Mouse (Mus musculus) telencephalon, adult 2 months (tissue): ENCODE measurements around the gene Inha.

Experiments used
- DNase-seq: peaks from one replicate; pipeline ENCODE4 v3.0.0-alpha.2; 2011; ENCODE audit warnings: low read depth, low spot score

The Inha gene

DNA sequence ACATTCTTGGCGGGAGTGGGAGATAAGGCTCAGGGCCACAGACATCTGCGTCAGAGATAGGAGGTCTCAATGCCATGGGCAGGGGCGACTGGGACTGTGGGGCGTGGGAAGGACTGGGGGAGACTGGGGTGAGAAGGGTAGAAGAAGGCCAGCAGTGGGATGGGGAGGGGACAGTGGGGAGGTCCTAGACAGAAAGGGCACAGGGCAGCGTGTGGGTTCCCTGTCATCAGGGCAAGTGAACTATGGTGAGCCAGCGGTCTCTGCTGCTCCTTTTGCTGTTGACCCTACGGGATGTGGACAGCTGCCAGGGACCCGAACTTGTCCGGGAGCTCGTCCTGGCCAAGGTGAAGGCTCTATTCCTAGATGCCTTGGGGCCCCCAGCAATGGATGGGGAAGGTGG, at the start of gene Inha:
Gene Inha (plus strand): TSS at position 72 of the 400 bp plus-strand sequence.
- DNase-seq: no peak

DNA sequence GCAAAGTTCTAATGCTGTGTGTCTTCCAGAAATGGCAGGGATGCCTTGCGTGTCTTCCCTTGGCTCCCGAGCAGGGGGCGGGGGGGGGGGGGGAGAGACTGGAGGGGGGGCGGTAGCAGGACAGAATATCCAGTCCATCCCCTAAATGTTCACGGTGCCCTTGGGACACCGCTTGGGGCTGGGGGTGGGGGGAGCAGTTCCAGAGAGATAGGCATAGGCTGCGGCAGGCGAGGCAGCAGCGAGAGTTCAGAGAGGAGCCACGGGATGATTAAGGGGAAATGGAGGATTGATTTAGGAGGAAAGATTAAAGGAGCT, 49.2 kb upstream of the Inha start:
- DNase-seq: no peak

DNA sequence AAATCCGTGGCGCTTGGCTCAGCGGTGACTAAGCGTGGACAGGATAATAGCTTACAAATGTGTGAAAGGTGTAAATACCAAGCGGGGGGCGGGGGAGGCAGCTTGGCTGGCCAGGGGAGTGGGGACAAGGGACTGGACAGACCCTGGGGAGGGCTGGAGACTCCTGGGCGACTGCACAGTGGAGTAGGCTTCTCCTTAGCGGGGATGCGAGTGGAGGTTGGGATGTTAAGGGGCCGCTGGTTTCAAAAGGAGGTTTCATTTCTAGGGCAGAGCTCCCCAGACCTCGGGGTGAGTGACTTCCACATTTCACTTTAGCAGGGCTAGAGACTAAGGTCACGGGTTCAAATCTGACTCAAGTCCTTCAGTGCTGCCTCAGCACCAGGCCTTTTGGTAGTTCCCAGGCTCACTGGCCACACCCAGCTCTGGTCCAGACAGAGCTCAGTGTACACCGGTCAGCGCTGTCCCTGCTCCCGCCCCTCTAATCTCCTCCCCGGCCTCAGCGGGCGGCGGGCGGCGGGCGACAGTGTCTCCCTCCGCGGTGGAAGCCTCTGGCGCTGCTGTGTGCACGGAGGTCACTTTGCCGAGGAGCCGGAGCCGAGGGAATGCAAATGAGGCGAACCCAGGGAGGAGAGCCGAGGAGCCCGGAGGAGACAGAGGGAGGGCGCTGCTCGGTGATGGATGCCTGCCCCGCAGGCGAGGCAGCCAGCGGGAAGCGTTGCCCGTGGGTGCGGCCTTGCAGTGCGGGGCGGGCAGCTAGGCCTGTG, 48.7 kb upstream of the Inha start:
- DNase-seq: no peak

DNA sequence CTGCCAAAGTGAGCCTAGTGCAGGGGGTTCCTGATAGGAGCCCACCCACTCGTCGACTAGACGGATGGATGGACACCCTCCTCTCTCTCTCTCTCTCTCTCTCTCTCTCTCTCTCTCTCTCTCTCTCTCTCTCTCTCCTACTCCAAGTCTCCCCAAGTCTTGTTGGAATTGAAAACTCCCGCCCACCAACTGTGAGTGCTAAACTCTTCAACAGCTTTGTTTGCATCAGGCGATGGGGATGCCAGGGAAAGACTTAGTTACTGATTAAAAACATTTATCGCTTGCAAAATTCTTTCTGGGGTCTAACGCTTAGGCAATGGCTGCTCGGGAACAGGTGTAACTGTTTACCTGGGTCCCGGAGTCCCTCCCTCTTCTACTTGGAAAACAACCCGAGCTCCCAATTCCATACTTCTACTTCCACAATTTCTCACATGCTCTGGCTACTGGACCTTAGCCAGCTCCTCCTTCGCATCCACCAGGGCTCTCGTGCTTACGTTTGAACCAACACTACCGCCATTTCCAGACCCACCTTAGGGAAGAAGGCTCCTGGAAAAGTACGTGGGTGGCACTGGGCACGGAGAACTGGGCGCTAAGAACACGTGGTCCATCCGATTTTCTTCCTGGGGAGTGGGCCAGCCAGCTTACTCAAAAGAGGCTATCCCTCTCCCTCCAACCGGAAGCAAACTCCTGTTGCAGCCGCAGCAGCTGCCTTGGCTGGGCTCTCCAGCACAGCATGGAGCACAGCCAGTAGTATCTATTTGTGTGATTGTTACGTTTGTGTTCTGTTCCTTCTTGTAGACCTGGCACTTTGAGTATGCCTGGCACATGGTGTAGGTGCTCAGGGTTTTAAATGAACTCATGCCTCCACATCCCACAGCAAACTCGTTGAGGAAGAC, 47.8 kb upstream of the Inha start:
- peak; percentile 86 for DNase-seq

GRCm38 (mm10) chr1:75460297-75460696, 46.6 kb upstream of the Inha start:
- no peak for DNase-seq

GRCm38 (mm10) chr1:75462636-75463035, 44.2 kb upstream of the Inha start:
- DNase-seq: no peak

DNA sequence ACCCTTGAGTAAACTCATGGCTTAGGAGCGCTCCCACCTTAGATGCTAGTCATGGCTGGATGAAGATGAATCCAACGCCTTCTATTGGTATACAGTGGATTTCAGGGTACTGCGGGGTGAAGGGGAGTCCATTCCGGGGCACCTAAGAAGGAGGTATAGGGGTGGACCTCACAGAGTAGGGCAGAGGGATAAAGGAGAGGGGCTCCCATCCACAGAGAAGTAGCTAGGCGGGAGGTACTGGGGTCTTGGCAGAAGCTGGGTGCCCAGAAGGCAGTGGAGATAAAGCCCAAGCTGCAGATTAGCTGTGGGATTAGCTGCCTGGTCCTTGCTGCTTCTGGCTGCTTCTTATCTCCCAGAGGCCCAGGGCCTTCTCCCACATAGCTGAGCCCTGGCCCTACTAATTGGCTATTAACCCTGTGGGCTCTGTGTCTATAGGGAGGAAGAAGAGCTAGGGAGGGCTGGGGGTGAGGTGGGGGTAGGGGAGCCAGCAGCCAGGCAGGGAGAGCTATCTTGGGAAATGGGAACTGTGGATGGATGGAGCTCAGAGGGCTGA, 43.1 kb upstream of the Inha start:
- DNase-seq: no peak

DNA sequence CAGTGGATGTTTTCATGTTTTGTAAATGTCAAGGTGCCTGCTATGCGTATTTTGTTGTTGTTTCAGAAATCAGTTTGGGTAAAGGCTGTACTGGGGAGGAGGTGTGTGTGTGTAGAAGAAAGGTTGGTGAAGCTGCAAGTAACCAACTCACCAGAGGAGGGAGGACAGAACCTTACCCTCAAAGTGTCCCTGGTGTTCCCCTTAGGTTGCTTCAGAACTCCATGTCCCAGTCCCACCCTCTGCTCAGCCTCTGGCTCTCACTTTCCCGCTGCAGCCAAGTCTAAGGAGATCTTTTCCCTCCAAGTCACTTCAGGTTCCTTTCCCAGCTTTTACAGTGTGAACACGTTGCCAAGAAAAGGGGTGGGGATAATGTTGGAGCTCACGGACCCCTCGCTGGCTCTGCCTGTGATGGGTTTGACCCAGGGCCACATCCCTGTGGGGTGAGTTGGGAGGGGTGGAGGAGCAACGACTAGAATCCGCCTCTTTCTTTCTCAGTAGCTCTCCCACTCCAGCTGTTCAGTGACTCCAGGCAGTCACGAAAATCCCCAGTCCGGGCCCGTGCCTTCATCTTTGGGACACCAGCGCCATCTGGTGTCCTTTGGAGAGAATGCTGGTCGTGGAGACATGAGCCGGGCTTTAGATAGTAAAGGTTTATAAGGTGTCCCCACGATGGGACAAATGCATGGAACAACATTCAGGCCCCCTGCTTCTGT, 39.5 kb upstream of the Inha start:
- DNase-seq: no peak

DNA sequence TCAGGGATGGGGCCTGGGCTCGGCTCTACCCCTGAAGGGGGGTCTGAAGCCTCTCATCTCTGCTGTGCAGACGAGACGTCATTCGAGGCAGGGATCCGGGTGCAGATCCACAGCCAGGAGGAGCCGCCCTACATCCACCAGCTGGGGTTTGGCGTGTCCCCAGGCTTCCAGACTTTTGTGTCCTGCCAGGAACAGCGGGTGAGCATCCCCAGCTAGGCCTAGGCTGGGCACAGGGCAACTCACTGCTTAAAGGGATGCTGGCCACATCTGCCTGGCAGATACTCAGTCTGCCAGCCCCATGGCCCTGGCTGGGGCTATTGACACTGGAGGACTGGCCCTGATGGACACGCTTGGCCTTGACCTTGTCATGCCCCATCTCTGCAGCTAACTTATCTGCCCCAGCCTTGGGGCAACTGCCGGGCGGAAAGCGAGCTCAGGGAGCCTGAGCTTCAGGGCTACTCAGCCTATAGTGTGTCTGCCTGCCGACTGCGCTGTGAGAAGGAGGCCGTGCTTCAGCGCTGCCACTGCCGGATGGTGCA, 37.5 kb upstream of the Inha start:
- no peak for DNase-seq

GRCm38 (mm10) chr1:75476441-75476840, 30.4 kb upstream of the Inha start:
- DNase-seq: no peak

- no peak for DNase-seq
Measured at GRCm38 (mm10) chr1:75477264-75477965, 29.5 kb upstream of the Inha start.

DNA sequence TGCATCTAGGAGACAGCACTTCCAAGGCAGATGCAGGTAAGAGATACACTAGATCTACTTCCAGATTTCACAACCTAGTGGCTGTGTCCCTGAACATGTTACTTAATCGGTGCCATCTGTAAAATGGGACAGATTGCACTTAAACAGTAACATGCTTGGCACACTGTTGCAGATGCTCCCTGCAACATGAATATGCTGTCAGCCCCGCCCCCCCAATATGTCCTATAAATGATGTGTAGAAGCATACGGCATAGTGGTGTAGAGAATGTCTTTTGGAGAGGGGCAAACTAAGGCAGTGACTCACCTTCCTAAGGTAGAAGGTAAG, 28.9 kb upstream of the Inha start:
- no peak for DNase-seq

DNA sequence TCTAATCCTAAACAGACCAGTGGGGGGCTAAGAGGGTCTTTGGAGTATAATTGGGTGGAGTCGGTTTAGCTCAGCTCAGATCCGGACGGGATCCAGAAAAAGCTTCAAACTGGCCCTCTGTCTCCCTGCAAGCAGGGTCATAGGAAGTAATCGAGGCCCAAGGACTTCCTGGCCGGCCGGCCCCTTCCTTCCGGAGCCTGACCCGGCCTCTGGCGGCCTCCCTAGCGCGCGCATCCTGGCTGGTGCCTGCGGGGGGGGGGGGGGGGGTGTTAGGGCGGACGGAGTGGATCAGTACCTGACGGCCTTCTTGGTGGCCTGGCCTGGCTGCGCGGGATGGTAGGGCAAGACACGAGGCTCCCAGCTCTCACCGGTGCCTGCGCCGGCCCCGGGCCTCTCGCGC, 28.4 kb upstream of the Inha start:
- DNase-seq: no peak

DNA sequence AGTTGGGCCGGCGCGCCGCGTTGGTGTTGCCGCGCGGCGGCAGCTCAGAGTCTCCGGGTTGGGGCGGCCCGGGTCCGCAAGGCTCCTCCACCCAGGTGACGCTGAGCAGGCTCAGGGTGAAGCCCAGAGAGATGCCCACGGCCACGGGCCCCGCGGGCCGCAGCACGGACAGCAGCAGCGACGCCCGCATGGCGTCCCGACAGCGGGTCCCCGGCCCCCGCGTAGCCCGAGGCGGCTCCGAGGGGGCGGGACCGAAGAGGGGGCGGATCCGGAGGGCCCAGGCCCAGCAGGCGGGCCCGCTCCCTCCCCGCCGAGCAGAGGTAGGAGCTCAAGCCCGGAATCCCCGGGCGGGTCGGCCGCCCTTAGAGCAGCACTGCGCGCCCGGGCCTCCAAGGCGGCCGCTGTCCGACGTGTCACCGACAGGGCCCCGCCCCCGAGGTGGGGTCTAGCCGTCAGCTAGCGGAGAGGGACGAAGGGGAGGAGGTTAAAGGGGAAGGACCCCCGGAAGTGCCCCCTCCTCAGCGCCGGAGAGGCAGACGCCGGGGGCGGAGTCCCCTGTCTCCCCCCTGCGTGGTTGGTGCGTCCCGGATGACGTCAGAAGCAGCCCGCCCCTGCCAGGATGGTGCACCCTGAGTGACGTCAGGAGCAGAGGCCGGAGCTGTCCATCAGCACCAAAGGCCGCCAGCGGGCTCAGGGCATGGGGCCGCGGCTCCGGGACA, 27.8 kb upstream of the Inha start, which contains the start of the genes Chpf and Tmem198:
Gene Chpf (minus strand): TSS at position 392 of the 719 bp plus-strand sequence.
Gene Tmem198 (plus strand): TSS at position 617 of the 719 bp plus-strand sequence.
- DNase-seq: peak; percentile 89

- DNase-seq: no peak
Measured at GRCm38 (mm10) chr1:75479635-75479989, 27.3 kb upstream of the Inha start.

- no peak for DNase-seq
Measured at GRCm38 (mm10) chr1:75480036-75480435, 26.8 kb upstream of the Inha start.

GRCm38 (mm10) chr1:75480735-75481134, 26.1 kb upstream of the Inha start:
- peak; percentile 40 for DNase-seq

DNA sequence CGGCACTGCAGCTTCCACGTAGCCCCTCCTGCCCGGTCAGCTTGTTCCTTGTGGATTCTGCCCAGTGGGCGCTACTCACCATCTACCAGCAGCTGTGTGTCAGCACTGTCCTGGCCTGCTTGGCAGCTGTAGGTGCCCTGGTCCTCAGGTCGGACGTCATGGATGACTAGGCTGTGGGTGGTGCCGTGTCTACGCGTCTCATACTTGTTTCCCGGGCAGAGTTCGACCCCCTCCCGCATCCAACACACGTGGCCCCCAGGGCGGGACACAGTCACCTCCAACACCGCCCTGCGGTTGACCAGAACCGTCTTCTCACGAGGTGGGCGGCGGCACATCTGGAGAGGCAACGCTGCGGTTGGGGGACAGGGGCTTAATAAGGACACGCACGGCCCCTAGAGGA, 20.3 kb upstream of the Inha start:
- DNase-seq: no peak

GRCm38 (mm10) chr1:75487040-75487404, 19.9 kb upstream of the Inha start:
- DNase-seq: no peak

DNA sequence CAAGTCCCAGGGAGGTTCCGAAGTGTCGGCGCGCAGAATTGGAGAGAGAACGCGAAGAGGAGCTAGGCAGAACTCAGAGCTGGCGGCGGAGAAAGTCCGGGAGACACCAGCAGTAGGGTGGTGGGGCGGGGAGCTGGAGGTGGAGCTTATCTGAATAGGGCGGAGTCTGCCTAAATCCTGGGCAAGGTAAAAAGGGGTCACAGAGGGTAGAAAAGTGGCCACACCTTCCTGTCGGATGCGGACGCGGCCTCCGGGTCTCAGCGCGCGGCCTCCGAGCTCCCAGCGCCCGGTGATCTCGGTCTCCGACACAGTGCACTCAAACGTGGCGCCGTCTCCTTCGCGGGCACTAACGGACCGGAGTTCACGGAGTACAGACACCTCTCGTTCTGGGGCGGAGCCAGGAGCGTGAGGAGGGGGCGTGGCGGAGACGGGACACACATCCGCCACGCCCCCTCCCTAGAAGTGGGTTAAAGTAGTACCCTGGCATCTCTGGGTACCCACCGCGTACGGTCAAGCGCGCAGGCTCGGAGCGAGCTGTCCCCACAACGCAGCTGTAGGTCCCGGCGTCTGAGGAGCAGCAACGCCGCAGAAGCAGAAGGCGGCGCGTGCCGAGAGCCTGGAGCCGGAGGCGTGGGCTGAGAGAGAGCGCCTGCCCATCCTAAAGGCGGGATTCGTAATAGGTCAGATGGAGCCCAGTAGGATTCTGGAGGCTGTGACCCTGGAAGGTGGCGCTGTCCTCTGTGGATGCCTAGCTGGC, 19.3 kb upstream of the Inha start:
- peak; percentile 34 for DNase-seq
